Mouse (Mus musculus) cerebellum, adult 9-10 months (tissue): ENCODE measurements around the gene Gmip.

Experiments
- DNase-seq: peaks from one replicate; pipeline ENCODE4 v3.0.0; 2022

Gmip gene

DNA sequence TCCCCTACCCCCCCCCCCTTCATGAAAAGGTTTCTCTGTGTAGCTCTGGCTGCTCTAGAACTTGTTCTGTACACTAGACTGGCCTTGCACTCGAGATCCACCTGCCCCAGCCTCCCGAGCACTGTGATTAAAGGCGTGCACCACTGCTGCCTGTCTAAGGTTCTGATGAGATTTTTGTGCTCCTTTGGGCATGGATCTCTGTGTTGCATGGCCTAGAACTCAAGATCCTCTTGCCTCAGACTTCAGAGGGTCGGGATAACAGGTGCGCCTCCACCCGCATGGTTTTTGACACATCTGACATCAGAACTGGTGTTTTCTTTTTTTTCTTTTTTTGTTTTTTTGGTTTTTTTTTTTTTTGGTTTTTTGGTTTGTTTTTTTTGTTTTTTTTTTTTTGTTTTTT, 3.9 kb upstream of the Gmip start:
- DNase-seq, result no peak

DNA sequence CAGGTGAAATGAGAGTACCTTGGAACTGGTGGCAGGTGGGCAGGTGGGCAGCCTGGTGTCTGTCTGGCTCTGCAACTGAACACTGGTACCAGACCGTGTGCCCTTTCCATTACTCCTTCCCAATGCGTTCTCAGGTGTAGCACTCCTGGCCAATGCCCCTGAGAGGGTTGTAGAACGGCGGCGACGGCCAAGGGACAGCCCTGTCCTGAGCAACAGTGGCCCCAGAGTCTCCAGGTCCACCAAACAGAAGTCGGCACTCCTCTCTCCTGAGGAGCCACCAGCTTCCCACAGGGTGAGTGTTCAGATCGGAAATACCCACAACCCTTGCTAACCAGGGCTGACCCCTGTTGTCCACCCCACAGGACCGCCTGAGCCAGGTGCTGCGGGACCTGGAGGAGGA, 3.4 kb upstream of the Gmip start:
- DNase-seq, result no peak

DNA sequence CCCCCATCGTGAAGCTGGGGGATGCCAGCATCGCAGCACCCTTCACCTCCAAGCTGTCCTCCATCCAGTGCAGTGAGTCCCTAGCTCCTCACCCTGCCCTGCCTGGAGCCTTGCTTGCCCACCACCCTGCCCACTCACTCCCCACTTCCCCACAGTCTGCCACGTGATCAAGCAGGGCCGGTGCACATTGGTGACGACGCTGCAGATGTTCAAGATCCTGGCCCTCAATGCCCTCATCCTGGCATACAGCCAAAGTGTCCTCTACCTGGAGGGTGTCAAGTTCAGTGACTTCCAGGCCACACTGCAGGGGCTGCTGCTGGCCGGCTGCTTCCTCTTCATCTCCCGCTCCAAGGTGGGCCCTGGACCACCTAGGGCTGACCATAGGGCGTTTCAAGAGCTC, 3.0 kb upstream of the Gmip start:
- no peak for DNase-seq

- DNase-seq, result no peak
Observed at GRCm38 (mm10) chr8:69807236-69807635, 1.2 kb upstream of the Gmip start.

DNA sequence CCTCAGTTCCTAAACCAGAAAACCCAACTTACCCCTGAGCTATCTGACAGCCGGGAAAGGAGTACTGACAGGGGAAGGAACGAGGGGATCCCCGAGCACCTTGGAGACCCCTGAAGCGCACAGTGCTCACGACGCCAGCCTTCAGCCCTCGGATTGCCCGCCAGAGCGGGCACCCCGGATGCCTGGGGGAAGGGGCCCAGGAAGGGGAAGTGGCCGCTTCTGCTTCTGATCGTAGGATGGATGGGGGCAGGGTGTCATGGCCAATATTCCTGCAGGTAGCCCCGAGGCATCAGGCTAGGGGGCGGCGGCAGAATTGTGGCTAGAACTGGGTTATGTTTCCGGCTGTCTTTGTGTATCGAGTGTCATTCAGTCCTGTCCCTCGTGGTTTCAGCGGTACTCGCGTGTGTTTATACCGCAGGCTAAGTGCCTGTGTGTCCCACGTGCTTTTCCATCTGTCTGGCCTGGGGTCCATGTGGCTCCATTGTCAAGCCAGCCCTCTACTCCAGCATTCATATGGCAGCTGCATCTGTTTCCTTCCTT, 455 bp downstream of the Gmip start:
- DNase-seq, result no peak

DNA sequence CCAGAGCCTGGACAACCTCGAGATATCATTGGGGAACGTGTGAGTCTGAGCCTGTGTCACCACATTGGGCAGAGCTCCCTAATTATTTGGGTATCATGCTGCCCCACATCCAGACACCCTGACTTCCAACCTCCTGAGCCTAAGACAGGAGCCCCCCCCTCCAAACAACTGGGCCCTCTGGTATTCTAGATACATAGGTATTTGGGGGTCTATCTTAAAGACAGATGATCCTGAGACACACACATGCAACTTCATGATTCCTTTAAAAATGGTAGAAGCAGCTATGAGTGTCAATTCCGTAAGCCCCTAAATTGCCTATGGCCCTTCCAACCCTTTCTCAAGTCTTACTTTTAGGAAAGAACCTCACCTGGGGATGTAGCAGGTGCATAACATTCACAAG, 1.3 kb downstream of the Gmip start:
- DNase-seq, result no peak

DNA sequence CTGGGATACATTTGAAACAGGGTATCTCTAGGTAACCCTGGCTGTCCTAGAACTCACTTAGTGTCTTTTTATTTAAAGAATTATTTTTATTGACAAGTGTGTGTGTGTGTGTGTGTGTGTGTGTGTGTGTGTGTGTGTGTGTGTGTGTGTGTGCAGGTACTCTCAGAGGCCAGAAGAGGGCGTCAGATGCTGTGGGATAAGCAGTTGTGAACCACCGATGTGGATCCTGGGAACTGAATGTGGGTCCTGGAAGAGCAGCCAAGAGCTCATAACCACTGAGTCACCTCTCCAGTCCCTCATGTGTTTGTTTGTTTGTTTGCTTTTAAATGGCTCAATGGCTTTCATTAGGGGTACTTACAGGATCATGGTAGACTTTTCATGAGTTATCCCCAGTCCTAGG, 6.4 kb downstream of the Gmip start:
- DNase-seq, result no peak

DNA sequence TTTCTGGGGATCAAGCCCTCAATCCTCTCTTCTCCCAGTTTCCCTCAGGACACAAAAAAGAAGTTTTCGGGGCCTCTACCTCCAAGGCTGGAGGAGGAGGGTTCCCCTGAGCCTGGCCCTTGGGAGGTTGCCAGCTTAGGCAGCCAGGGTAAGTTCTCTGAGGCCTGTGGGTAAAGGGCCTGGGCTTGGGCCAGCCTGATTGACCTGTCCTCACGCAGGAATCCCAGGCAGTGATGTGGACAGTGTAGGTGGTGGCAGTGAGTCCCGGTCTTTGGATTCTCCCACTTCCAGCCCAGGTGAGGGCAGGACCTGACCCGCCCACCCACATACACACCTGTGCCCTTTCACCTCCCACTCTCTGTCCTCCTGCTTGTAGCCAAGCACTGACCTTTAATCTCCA, 6.9 kb downstream of the Gmip start:
- no peak for DNase-seq

- no peak for DNase-seq
Observed at GRCm38 (mm10) chr8:69820466-69820865, 12.0 kb downstream of the Gmip start.

GRCm38 (mm10) chr8:69821971-69822385, 13.5 kb downstream of the Gmip start:
- DNase-seq, result no peak

GRCm38 (mm10) chr8:69822386-69823191, 14.1 kb downstream of the Gmip start, which contains the start of gene Lpar2:
Gene Lpar2 (plus strand): TSS chr8:69822429.
- DNase-seq, result no peak

GRCm38 (mm10) chr8:69826371-69826770, 17.9 kb downstream of the Gmip start:
- no peak for DNase-seq

- DNase-seq, result peak; percentile 85
Observed at GRCm38 (mm10) chr8:69832298-69832853, 23.9 kb downstream of the Gmip start, which contains the start of gene Pbx4. Gene Pbx4 (plus strand): TSS chr8:69832491.

DNA sequence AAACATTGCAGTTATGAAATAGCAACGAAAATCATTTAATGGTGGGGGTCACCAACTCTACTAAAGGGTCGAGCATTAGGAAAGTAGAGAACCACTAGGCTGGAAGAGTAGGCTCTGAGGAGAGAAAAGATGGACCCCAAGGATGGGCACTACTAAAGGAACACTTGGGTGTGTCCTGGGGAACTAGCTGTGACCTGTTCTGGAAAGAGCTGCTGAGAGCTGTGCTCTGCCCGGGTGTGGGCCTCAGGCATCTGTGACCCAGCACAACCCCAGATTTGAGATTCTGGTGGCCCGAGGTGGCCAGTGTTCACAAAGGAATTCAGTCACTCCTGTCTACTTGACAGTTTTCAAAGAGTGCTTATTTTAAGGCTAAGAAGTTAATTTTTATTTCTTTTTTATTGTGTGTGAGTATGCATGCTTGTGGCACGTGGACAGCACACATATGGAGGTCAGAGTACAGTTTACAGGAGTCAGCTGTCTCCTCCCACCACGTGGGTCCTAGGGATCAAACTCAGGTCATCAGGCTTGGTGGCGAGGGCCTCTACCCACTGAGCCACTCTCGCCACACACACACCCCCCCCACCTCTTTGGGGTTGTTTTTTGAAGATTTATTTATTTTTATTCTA, 28.7 kb downstream of the Gmip start:
- DNase-seq, result no peak

DNA sequence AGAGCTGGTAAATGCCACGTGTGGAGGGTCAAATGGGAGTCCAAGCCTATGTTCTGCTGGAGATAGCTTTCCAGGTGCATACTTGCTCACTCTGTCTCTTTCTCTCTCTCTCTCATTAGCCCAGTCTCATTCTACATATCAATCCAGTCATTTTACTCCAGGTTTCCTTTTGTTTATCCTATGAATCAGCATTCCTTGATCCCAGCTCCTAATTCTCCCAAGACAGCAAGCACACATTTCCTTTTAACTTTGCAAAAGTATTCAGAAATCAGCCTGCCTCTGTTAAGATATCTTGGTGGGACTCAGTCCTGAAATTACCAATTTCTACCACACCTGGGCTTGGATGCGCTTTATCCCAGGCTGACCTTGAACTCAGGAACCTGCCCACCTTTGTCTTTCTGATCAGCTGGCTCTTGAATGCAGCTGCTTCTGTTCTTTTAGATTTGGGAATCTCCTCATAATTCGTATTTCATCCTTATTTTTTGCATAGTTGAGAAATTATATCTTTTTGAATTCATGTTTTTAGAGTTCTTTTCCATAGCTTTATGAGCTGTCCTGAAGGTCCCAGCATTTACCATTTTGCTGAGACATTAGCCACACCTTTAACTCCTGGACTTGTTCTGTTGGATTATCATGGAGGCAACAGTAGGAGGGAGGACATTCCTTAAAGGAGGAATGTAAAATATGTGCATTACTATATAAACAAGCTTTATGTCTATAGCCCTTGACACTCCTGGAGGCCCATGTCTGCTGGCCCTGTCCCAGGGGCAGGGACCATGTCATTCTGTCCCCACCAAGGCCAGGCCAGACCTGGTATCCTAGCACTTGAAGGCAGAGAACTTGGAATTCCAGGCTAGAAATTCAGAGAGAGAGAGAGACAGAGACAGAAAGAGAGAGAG, 38.9 kb downstream of the Gmip start:
- DNase-seq, result no peak

- no peak for DNase-seq
Observed at GRCm38 (mm10) chr8:69848951-69849350, 40.5 kb downstream of the Gmip start.

DNA sequence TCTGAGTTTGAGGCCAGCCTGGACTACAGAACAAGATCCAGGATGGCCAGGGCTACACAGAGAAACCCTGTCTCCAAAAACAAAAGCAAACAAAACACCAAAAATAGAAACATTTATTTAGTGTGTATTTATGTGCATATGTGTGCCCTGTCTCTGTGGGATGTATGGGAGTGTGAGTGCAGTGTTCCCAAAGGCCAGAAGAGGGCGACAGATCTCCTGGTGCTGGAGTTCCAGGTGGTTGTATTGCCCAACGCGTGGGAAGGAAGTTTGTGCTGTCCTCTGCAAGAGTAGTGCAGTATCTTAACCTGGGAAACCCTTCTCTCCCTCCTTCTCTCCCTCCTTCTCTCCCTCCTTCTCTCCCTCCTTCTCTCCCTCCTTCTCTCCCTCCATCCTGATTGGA, 41.4 kb downstream of the Gmip start:
- DNase-seq, result no peak

DNA sequence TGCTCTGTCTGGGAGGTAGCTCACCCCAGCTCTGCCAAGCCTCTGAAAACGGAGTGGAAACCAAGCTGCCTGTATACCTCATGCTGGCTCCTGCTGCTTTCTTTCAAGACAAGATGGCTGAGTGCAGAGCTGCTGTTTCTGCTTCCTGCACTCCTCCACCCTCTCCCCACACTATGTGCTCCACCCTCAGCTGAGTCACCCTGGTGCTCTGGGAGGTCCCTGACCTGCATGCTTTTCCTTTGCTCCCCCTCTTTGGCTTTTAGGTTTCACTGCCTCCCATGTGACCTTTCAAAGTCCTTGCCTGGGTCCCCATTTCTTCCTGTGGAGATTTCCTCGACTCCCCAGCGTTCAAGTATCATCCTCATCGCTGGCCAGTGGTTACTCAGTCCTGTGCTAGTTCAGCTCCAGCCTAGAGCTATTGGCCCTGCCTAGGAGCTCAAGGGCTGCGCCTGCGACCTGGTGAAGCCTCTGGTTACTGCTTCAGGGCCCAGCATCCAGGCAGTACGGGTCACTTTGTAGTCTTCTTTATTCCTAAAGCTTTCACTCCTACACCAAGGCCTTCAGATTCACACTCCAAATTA, 42.5 kb downstream of the Gmip start:
- DNase-seq, result no peak

- DNase-seq, result no peak
Observed at GRCm38 (mm10) chr8:69853869-69854268, 45.4 kb downstream of the Gmip start.

GRCm38 (mm10) chr8:69860807-69861206, 52.3 kb downstream of the Gmip start:
- DNase-seq, result no peak

DNA sequence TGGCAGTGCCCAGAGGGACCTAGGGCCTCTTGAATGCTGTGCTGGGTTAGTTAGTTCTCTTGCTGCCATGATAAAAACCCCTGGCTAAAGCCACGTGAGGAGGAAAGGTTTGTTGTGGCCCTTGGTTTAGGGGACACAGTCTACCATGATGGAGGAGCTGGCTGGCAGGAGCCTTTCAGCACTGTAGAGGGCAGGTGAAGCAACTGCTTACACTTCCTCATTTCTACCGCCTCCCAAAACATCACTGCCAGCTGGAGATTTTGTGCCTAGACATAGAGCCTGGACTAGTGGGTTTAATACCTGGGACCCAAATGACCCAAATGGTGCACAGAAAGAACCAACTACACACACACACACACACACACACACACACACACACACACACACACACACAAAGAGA, 52.8 kb downstream of the Gmip start:
- no peak for DNase-seq

- no peak for DNase-seq
Observed at GRCm38 (mm10) chr8:69863387-69864020, 55.0 kb downstream of the Gmip start.
